Mouse (Mus musculus): ENCODE results near the gene Efemp1.

Gene Efemp1

GRCm38 (mm10) chr11:28934449-28934848 is 81.4 kb downstream of the Efemp1 start:
- no peak for DNase-seq (ENCODE audit: extremely low spot score, low read depth, low spot score)

- DNase-seq (ENCODE audit: extremely low spot score, low read depth, low spot score), result no peak
Observed at GRCm38 (mm10) chr11:28939651-28940050, 86.6 kb downstream of the Efemp1 start.

GRCm38 (mm10) chr11:28951586-28952210 is 98.7 kb downstream of the Efemp1 start:
- DNase-seq (ENCODE audit: extremely low spot score, low read depth, low spot score), result no peak

GRCm38 (mm10) chr11:28954673-28955304 is 101.8 kb downstream of the Efemp1 start:
- no peak for DNase-seq (ENCODE audit: extremely low spot score, low read depth, low spot score)

- DNase-seq (ENCODE audit: extremely low spot score, low read depth, low spot score), result no peak
Observed at GRCm38 (mm10) chr11:28955305-28955701, 102.3 kb downstream of the Efemp1 start.

GRCm38 (mm10) chr11:28961381-28961780 is 108.4 kb downstream of the Efemp1 start:
- no peak for DNase-seq (ENCODE audit: extremely low spot score, low read depth, low spot score)

Measured in hindlimb bud, embryonic 11.5 days (tissue).